Mouse (Mus musculus): ENCODE measurements around the gene Ifrd2. TPM values are rescaled to one million over a fixed set of nuclear protein-coding genes. Genes with fewer than 3 reads are reported as not detected.

Gene Ifrd2
- total and polyA plus RNA-seq, 2 experiments: 21.5 to 54.6 TPM

GRCm38 (mm10) chr9:107632478-107632877, 45.0 kb downstream of the Ifrd2 start:
- no peak for DNase-seq (ENCODE audit: extremely low read depth, low read depth, low spot score)
- 41% methylated on average over 6 of the region's 6 CpGs for WGBS
- H3K27me3 ChIP-seq (ENCODE audit: control insufficient read depth, insufficient read depth, low read length): no peaks in the 10 kb centered on the region
- peaks cover 16% of the 10 kb centered on the region; the same call in 1 of the 2 replicates for H3K4me1 ChIP-seq (ENCODE audit: control insufficient read depth, insufficient read depth, low read length)
- H3K27ac ChIP-seq (replicated peaks; ENCODE audit: insufficient read depth, low read depth, low read length): peak overlapping the region; percentile 70
- TF ChIP-seq CTCF (IDR thresholded peaks at IDR 0.05; ENCODE audit: low read depth, low read length): no peak
- no peak for TF ChIP-seq POLR2A (IDR thresholded peaks at IDR 0.05; ENCODE audit: extremely low read depth, insufficient read depth, low read length)
- peak overlapping the region; percentile 93 for H3K9ac ChIP-seq (ENCODE audit: low read depth, low read length)
- H3K36me3 ChIP-seq (ENCODE audit: control insufficient read depth, insufficient read depth, low read length): no peaks in the 10 kb centered on the region
- H3K79me2 ChIP-seq (ENCODE audit: control insufficient read depth, insufficient read depth, low read length): peaks cover 54% of the 10 kb centered on the region
- peak overlapping the region; percentile 79 for H3K4me3 ChIP-seq (ENCODE audit: insufficient read depth, low read depth, low read length)

DNA sequence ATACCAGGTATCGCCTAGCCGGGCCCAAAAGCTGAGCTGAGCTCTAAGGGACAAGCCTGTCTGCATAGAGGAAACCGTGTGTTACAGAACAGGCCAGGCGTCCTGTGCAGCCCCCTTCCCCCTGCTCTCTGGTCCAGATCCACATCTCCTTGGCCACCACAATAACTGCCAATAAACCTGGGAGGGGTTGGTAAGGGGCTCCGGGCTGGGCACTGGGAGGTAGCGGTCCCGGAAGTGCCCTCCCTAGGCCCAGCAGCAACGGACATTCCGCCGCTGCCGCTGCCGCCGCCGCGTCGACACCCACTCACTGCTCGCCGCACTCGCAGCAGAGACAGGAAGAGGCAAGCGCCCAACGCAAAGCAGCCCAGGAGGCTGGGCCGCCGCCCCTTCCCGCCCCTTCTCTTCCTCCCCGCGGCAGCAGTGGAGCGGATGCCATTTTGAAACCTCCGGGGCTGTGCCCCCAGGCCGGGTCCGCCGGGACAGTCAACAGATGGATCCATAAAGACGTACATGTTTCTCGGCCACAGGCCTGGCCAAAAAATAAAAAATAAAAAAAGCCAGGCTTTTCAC, 45.7 kb downstream of the Ifrd2 start:
- Histone ChIP-seq H3K4me1 (ENCODE audit: control insufficient read depth, insufficient read depth, low read length) (peaks cover 16% of the 10 kb centered on the region; the same call in 1 of the 2 replicates), H3K36me3 (ENCODE audit: control insufficient read depth, insufficient read depth, low read length) (no peaks in the 10 kb centered on the region), H3K79me2 (ENCODE audit: control insufficient read depth, insufficient read depth, low read length) (peaks cover 48% of the 10 kb centered on the region), H3K27ac (replicated peaks; ENCODE audit: insufficient read depth, low read depth, low read length) (peak overlapping the region; percentile 70), H3K4me3 (ENCODE audit: insufficient read depth, low read depth, low read length) (peak overlapping the region; percentile 79), H3K9ac (ENCODE audit: low read depth, low read length) (peak overlapping the region; percentile 93), H3K27me3 (ENCODE audit: control insufficient read depth, insufficient read depth, low read length) (no peaks in the 10 kb centered on the region)
- peak; percentile 38 for DNase-seq (ENCODE audit: extremely low read depth, low read depth, low spot score)
- WGBS: 5% methylated on average over 33 of the region's 33 CpGs
- TF ChIP-seq POLR2A (IDR thresholded peaks at IDR 0.05; ENCODE audit: extremely low read depth, insufficient read depth, low read length) (peak; percentile 44; the same call in 1 of the 2 replicates), CTCF (IDR thresholded peaks at IDR 0.05; ENCODE audit: low read depth, low read length) (no peak)

DNA sequence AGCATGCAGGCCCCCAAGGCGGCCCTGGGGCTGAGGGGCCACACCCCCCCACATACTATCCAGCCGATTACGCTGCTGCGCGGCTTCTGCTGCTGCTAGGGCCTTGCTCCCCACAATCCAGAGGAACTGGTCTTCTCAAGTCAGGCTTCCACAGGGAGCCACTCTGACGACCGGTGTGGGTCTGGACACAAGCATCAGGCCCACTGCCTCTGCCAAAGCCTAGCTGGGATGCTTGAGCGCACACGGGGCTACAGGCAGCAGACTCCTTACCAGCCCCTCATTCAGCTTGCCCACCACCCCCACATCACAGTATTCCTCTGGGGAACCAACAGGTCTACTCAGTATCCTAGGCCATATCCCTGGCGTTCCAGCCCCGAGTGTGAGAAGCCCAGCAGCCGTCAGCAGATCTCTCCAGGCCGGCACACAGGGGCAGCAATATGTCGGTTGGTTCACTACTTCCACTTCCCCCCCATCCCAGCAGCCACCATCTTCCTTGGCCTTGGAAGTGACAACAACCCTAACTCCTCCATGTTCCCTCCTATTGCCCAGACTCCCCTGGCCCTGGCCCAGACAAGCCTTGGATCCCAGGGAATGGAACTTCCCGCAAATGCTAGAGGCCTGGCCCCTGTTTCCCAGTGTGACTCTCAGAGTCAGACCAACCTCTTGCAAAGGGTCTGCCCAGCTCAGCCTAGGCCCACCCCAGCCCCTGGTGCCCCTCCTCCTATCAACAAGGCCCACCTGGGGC, 46.4 kb downstream of the Ifrd2 start:
- H3K79me2 ChIP-seq (ENCODE audit: control insufficient read depth, insufficient read depth, low read length): peaks cover 46% of the 10 kb centered on the region
- H3K4me1 ChIP-seq (ENCODE audit: control insufficient read depth, insufficient read depth, low read length): peaks cover 14% of the 10 kb centered on the region; the same call in 1 of the 2 replicates
- H3K36me3 ChIP-seq (ENCODE audit: control insufficient read depth, insufficient read depth, low read length): no peaks in the 10 kb centered on the region
- H3K27ac ChIP-seq (replicated peaks; ENCODE audit: insufficient read depth, low read depth, low read length): peak overlapping the region; percentile 45
- 4% methylated on average over 15 of the region's 15 CpGs for WGBS
- H3K27me3 ChIP-seq (ENCODE audit: control insufficient read depth, insufficient read depth, low read length): no peaks in the 10 kb centered on the region
- H3K9ac ChIP-seq (ENCODE audit: low read depth, low read length): peak overlapping the region; percentile 93
- DNase-seq (ENCODE audit: extremely low read depth, low read depth, low spot score): peak; percentile 27
- no peak for TF ChIP-seq POLR2A (IDR thresholded peaks at IDR 0.05; ENCODE audit: extremely low read depth, insufficient read depth, low read length)
- no peak for TF ChIP-seq CTCF (IDR thresholded peaks at IDR 0.05; ENCODE audit: low read depth, low read length)
- H3K4me3 ChIP-seq (ENCODE audit: insufficient read depth, low read depth, low read length): peak overlapping the region; percentile 79

GRCm38 (mm10) chr9:107634406-107635278, 47.2 kb downstream of the Ifrd2 start:
- WGBS: 3% methylated on average over 35 of the region's 35 CpGs
- Histone ChIP-seq H3K79me2 (ENCODE audit: control insufficient read depth, insufficient read depth, low read length) (peaks cover 41% of the 10 kb centered on the region), H3K27ac (replicated peaks; ENCODE audit: insufficient read depth, low read depth, low read length) (peak overlapping the region; percentile 62), H3K27me3 (ENCODE audit: control insufficient read depth, insufficient read depth, low read length) (no peaks in the 10 kb centered on the region), H3K4me1 (ENCODE audit: control insufficient read depth, insufficient read depth, low read length) (peaks cover 14% of the 10 kb centered on the region; the same call in 1 of the 2 replicates), H3K9ac (ENCODE audit: low read depth, low read length) (peak overlapping the region; percentile 93), H3K36me3 (ENCODE audit: control insufficient read depth, insufficient read depth, low read length) (no peaks in the 10 kb centered on the region), H3K4me3 (ENCODE audit: insufficient read depth, low read depth, low read length) (peak overlapping the region; percentile 79)
- TF ChIP-seq CTCF (IDR thresholded peaks at IDR 0.05; ENCODE audit: low read depth, low read length): no peak
- TF ChIP-seq POLR2A (IDR thresholded peaks at IDR 0.05; ENCODE audit: extremely low read depth, insufficient read depth, low read length): no peak
- DNase-seq (ENCODE audit: extremely low read depth, low read depth, low spot score): peak; percentile 21

- peaks cover 36% of the 10 kb centered on the region for H3K79me2 ChIP-seq (ENCODE audit: control insufficient read depth, insufficient read depth, low read length)
- peak; percentile 98 for DNase-seq (ENCODE audit: extremely low read depth, low read depth, low spot score)
- 4% methylated on average over 38 of the region's 38 CpGs for WGBS
- no peaks in the 10 kb centered on the region for H3K36me3 ChIP-seq (ENCODE audit: control insufficient read depth, insufficient read depth, low read length)
- no peaks in the 10 kb centered on the region for H3K27me3 ChIP-seq (ENCODE audit: control insufficient read depth, insufficient read depth, low read length)
- H3K27ac ChIP-seq (replicated peaks; ENCODE audit: insufficient read depth, low read depth, low read length): peak within 1 kb of the TSS; percentile 62
- H3K9ac ChIP-seq (ENCODE audit: low read depth, low read length): peak within 1 kb of the TSS; percentile 93
- peak within 1 kb of the TSS; percentile 79 for H3K4me3 ChIP-seq (ENCODE audit: insufficient read depth, low read depth, low read length)
- H3K4me1 ChIP-seq (ENCODE audit: control insufficient read depth, insufficient read depth, low read length): peaks cover 14% of the 10 kb centered on the region; the same call in 1 of the 2 replicates
- peak; percentile 87 for TF ChIP-seq POLR2A (IDR thresholded peaks at IDR 0.05; ENCODE audit: extremely low read depth, insufficient read depth, low read length)
- no peak for TF ChIP-seq CTCF (IDR thresholded peaks at IDR 0.05; ENCODE audit: low read depth, low read length)
Observed at GRCm38 (mm10) chr9:107635279-107636028, 48.0 kb downstream of the Ifrd2 start, which contains the start of gene Gnai2. Gene Gnai2, minus strand, starts transcription at chr9:107635367.

Data from liver, adult 2 months (tissue).